Mouse (Mus musculus): ENCODE data around the gene Vasn. TPM values are rescaled to one million over a fixed set of nuclear protein-coding genes. Genes with fewer than 3 reads are reported as not detected.

Gene Vasn
- polyA plus RNA-seq, 1 experiment from 2014 or later, result 9.6 TPM

DNA sequence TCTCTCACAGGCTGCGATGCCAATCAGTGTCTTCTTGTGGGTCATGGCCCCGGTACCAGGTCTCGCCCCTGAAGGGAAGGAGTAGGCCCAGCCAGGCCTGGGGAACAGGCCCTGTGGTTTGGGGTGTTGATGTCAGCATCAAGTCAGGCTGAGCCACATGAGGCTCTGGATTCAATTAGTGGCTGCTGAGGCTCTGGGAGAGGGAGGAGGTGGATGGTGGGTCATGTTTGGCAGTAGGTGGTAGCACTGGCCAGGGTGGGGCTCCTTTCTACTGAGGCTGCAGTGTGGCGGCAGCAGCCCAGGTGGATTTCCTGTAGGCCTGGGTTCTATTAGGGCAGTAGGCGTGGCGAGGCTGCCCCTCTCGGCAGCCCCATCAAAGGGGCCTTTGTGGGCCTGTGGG is 11.9 kb downstream of the Vasn start:
- no peak overlapping the region for H3K27ac ChIP-seq (replicated peaks)
- H3K4me1 ChIP-seq (replicated peaks; ENCODE audit: control insufficient read depth, insufficient read depth), result peaks cover 5% of the 10 kb centered on the region
- no peaks in the 10 kb centered on the region for H3K27me3 ChIP-seq (ENCODE audit: control insufficient read depth, insufficient read depth, low read length)
- H3K36me3 ChIP-seq (ENCODE audit: control insufficient read depth, insufficient read depth, low read length), result peaks cover 16% of the 10 kb centered on the region
- H3K4me2 ChIP-seq (replicated peaks; ENCODE audit: low read depth), result no peak overlapping the region
- ATAC-seq (ENCODE audit: low FRiP score, low TSS enrichment) (no peak), DNase-seq (ENCODE audit: low spot score) (no peak)
- H3K9ac ChIP-seq (ENCODE audit: low read length), result peak overlapping the region; percentile 23; the same call in 1 of the 2 replicates
- no peaks in the 10 kb centered on the region for H3K9me3 ChIP-seq (ENCODE audit: control insufficient read depth, low read length)
- no peak overlapping the region for H3K4me3 ChIP-seq (ENCODE audit: low read depth, low read length)
- TF ChIP-seq CTCF (IDR thresholded peaks at IDR 0.05; ENCODE audit: low read depth), result no peak
- no peak for TF ChIP-seq EP300 (optimal IDR thresholded peaks at IDR 0.05)
- WGBS, result 71% methylated on average over 7 of the region's 7 CpGs

DNA sequence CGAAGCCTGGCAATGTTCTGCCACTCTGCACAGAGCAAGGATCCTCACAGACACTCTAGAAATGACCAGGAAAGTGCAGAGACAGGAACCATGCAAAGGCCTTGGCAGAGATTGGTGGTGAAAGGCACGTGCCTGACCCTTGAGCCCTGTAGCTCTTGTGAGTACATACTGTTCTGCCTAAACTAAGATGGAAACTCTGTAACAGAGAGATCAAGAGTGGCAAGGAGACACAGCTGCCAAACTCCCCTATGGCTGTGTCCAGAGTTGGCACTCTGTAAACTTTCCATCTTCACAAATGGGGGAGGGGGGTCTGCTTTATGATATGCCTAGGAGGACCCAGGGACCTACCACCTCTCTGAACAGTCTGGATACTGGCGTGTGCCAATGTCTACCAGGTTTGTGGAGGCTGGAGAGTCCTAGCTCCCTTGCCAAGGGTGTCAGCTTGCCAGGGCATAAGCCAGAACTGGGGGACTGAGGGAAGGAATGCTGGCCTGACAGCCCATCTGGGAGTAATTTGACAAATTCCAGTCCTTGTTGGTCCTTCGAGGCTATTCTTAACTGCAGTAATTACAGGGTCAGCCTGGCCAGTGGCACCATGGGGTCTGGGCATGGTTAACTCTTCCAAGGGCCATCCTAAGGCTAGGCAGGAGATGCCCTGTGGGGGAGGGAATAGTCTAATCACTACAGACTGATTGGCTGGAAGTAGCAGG is 13.1 kb downstream of the Vasn start:
- no peaks in the 10 kb centered on the region for H3K9me3 ChIP-seq (ENCODE audit: control insufficient read depth, low read length)
- peaks cover 16% of the 10 kb centered on the region for H3K36me3 ChIP-seq (ENCODE audit: control insufficient read depth, insufficient read depth, low read length)
- no peak overlapping the region for H3K4me2 ChIP-seq (replicated peaks; ENCODE audit: low read depth)
- no peaks in the 10 kb centered on the region for H3K27me3 ChIP-seq (ENCODE audit: control insufficient read depth, insufficient read depth, low read length)
- peaks cover 3% of the 10 kb centered on the region for H3K4me1 ChIP-seq (replicated peaks; ENCODE audit: control insufficient read depth, insufficient read depth)
- 64% methylated on average over 4 of the region's 4 CpGs for WGBS
- 0 out of 2 replicates have a peak, but pooled peaks have one; percentile 24 for ATAC-seq (ENCODE audit: low FRiP score, low TSS enrichment)
- H3K4me3 ChIP-seq (ENCODE audit: low read depth, low read length), result no peak overlapping the region
- TF ChIP-seq EP300 (optimal IDR thresholded peaks at IDR 0.05) (no peak), CTCF (IDR thresholded peaks at IDR 0.05; ENCODE audit: low read depth) (no peak)
- no peak for DNase-seq (ENCODE audit: low spot score)
- H3K9ac ChIP-seq (ENCODE audit: low read length), result no peak overlapping the region
- H3K27ac ChIP-seq (replicated peaks), result no peak overlapping the region

DNA sequence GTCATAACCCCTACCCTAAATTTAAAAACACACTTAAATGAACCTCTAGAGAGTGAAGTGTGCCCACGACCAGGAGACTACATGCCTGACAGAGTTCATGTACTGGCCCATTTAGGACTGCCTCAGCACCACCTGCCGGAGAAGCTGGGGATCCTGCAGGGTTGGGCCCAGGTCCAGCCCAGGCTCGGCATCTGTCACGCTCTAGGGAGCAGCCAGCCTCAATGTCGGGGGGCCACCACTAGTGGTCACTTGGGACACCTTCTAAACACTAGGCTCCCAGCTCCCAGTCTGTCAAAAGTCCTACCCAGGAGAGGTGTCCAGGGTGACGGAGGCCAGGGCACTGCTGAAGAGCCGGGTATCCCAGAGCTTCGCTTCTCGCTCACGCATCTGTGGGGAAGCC is 15.0 kb downstream of the Vasn start:
- Histone ChIP-seq H3K27ac (replicated peaks) (no peak overlapping the region), H3K27me3 (ENCODE audit: control insufficient read depth, insufficient read depth, low read length) (no peaks in the 10 kb centered on the region), H3K9me3 (ENCODE audit: control insufficient read depth, low read length) (no peaks in the 10 kb centered on the region), H3K36me3 (ENCODE audit: control insufficient read depth, insufficient read depth, low read length) (peaks cover 16% of the 10 kb centered on the region), H3K9ac (ENCODE audit: low read length) (no peak overlapping the region), H3K4me3 (ENCODE audit: low read depth, low read length) (no peak overlapping the region), H3K4me2 (replicated peaks; ENCODE audit: low read depth) (no peak overlapping the region), H3K4me1 (replicated peaks; ENCODE audit: control insufficient read depth, insufficient read depth) (peaks cover 3% of the 10 kb centered on the region; the same call in 1 of the 2 replicates)
- TF ChIP-seq CTCF (IDR thresholded peaks at IDR 0.05; ENCODE audit: low read depth), result peak; percentile 38
- no peak for TF ChIP-seq EP300 (optimal IDR thresholded peaks at IDR 0.05)
- 85% methylated on average over 10 of the region's 10 CpGs for WGBS
- ATAC-seq (ENCODE audit: low FRiP score, low TSS enrichment), result no peak
- no peak for DNase-seq (ENCODE audit: low spot score)

DNA sequence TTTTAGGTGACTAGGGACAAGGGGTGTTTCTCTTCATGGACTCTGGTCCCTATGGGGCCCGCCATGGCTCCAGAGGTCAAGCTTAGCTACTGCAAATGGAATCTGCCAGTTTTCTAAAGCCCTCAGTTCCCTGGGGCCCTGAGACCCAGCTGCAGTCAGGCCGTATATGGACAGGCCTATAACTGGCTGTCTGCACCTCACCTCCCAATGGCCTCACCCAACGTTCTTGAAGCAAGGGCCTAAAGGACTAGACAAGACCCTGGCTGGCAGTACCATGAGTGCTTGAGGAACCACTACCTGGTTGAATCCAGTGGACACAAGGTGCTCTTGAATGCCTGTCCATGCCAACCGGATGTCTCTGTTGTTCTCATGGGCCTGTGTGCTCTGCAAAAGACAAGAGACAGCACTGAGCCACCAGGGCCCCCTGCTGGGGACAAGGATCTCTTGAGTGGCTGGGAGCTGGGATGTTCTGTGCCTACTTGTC is 15.6 kb downstream of the Vasn start:
- Histone ChIP-seq H3K4me3 (ENCODE audit: low read depth, low read length) (no peak overlapping the region), H3K36me3 (ENCODE audit: control insufficient read depth, insufficient read depth, low read length) (peaks cover 15% of the 10 kb centered on the region; the same call in 1 of the 2 replicates), H3K9me3 (ENCODE audit: control insufficient read depth, low read length) (no peaks in the 10 kb centered on the region), H3K4me1 (replicated peaks; ENCODE audit: control insufficient read depth, insufficient read depth) (peaks cover 3% of the 10 kb centered on the region; the same call in 1 of the 2 replicates), H3K9ac (ENCODE audit: low read length) (peak overlapping the region; percentile 31; the same call in 1 of the 2 replicates), H3K4me2 (replicated peaks; ENCODE audit: low read depth) (no peak overlapping the region), H3K27ac (replicated peaks) (peak overlapping the region; percentile 53), H3K27me3 (ENCODE audit: control insufficient read depth, insufficient read depth, low read length) (no peaks in the 10 kb centered on the region)
- TF ChIP-seq EP300 (optimal IDR thresholded peaks at IDR 0.05), result no peak
- TF ChIP-seq CTCF (IDR thresholded peaks at IDR 0.05; ENCODE audit: low read depth), result peak; percentile 67
- DNase-seq (ENCODE audit: low spot score) (no peak), ATAC-seq (ENCODE audit: low FRiP score, low TSS enrichment) (no peak)
- WGBS, result 71% methylated on average over 4 of the region's 4 CpGs

DNA sequence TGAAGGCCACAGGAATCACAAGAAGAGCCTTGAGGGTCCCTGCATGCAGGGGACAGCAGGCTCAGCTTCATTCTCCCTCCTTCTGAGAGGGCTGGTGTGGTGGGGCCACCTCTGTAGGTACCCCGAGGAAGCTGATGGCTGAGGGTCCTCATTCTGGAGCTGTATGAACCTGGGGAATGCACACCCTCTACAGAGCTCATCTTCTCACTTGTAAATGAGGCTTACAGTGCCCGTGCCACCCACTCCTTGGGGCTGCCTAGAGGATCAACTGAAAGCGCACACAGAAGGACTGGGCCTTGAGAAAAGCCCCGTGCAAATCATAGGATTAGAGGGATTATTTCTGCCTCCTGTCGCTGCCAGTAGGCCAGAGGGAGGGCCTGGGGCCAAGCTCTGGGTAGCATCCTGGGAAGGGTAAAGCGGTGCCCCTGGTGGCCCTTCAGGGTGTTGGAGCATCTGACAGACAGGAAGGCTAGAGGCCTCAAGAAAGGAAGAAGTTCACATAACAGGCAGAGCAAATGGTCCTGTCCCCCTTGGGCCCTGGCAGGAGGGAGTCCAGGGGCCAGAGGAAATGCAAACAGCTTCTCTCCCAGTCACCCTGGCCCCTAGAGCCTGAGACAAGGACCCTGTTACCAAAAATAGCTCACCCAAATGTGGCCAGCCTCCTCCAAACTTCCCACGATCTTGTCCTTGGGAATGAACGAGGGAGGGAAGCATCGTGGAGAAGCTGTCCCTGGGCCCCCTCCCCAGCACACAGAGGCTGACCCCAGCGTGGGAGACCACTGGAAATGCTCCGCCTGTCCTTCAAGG is 16.2 kb downstream of the Vasn start:
- no peak overlapping the region for H3K4me2 ChIP-seq (replicated peaks; ENCODE audit: low read depth)
- peak overlapping the region; percentile 31; the same call in 1 of the 2 replicates for H3K9ac ChIP-seq (ENCODE audit: low read length)
- H3K27ac ChIP-seq (replicated peaks), result peak overlapping the region; percentile 53
- no peaks in the 10 kb centered on the region for H3K27me3 ChIP-seq (ENCODE audit: control insufficient read depth, insufficient read depth, low read length)
- H3K9me3 ChIP-seq (ENCODE audit: control insufficient read depth, low read length), result no peaks in the 10 kb centered on the region
- no peak overlapping the region for H3K4me3 ChIP-seq (ENCODE audit: low read depth, low read length)
- 37% methylated on average over 11 of the region's 11 CpGs for WGBS
- H3K4me1 ChIP-seq (replicated peaks; ENCODE audit: control insufficient read depth, insufficient read depth), result peaks cover 3% of the 10 kb centered on the region; the same call in 1 of the 2 replicates
- TF ChIP-seq CTCF (IDR thresholded peaks at IDR 0.05; ENCODE audit: low read depth) (peak; percentile 51), EP300 (optimal IDR thresholded peaks at IDR 0.05) (no peak)
- peaks cover 11% of the 10 kb centered on the region; the same call in 1 of the 2 replicates for H3K36me3 ChIP-seq (ENCODE audit: control insufficient read depth, insufficient read depth, low read length)
- DNase-seq (ENCODE audit: low spot score), result no peak
- no peak for ATAC-seq (ENCODE audit: low FRiP score, low TSS enrichment)
